Mouse (Mus musculus) limb, embryonic 10.5 days (tissue): ENCODE data around the gene Prkd3. TPM values are rescaled to one million over a fixed set of nuclear protein-coding genes. Genes with fewer than 3 reads are reported as not detected.

Experiments
- DNase-seq: peaks from one replicate; pipeline ENCODE4 v3.0.0-alpha.2; 2017; ENCODE audit warnings: low spot score
- H3K27ac ChIP-seq: fragments of 300-500 bp; sonication (generic); 2 replicates; pipeline ENCODE4 v1.5.1; 2016; ENCODE audit warnings: mild to moderate bottlenecking
- H3K27me3 ChIP-seq: fragments of 300-500 bp; sonication (generic); 2 replicates; pipeline ENCODE4 v1.6.1; 2016; ENCODE audit warnings: low read depth, mild to moderate bottlenecking; ENCODE audit not compliant: poor library complexity, severe bottlenecking
- H3K36me3 ChIP-seq: fragments of 300-500 bp; sonication (generic); 2 replicates; pipeline ENCODE4 v1.6.1; 2016; ENCODE audit warnings: mild to moderate bottlenecking, moderate library complexity
- H3K4me1 ChIP-seq: fragments of 300-500 bp; sonication (generic); 2 replicates; pipeline ENCODE4 v1.6.1; 2016
- H3K4me3 ChIP-seq: fragments of 300-500 bp; sonication (generic); 2 replicates; pipeline ENCODE4 v1.5.1; 2016; ENCODE audit warnings: mild to moderate bottlenecking, moderate library complexity
- H3K9me3 ChIP-seq: fragments of 300-500 bp; sonication (generic); replicated peaks from 2 replicates; pipeline ENCODE4 v1.6.1; 2016; ENCODE audit warnings: mild to moderate bottlenecking
- WGBS: fragments of 180-500 bp; shearing (Covaris S2); methylation state at CpG from one replicate; pipeline ENCODE4 v1.1.7; 2016; 5-methylcytosine and 5-hydroxymethylcytosine counted together
- polyA plus RNA-seq: library from polyadenylated mRNA; unstranded; fragments of >200 nt; fragmentation: Nextera tagmentation; extraction: Ambion mirVana; gene quantifications from 2 replicates; pipeline ENCODE4 v1.2.1, GENCODE M21; 2016

Gene Prkd3
- 42.6 and 51.8 TPM in 2 replicates for polyA plus RNA-seq

DNA sequence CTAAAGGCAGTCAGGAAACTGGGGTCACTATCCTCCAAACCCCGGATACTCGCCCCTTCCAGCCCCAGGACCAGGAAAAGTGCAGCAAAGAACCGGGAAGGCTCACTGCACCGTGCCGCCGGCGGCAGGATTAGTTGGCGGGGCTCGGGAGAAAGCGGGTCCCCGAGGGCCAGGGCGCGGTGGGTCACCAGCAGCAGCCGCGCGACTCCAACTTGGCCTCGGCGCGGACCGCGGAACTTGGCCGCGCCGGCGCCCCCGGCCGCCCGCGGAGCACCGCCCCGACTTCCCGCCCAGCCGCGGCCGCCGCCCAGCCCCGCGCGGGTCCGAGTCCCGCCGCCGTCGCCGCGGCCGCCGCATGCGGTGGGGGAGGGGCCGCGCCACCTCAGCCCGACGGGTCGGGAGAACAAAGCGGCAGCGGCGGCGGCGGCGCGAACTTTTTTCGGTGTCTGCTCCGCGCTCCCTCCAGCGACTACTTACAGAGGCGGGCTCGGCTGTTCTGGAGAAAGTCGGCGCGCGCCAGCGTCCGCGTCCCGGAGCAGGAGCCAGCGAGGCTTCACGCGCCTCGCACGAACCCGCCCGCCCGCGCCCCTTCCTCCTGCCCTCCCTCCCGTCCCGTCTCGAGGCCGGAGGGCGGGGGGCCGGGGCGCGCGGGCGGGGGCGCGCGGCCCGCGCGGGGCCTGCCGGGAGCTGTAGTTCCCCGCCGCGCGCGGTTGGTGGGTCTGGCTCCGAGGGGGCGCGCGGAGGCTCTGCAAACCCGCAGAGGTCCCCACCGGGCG, at the start of gene Prkd3:
Prkd3 (minus strand) TSS at position 609 of the 776 bp plus-strand sequence.
- H3K4me3 ChIP-seq = peak within 1 kb of the TSS; percentile 92
- peak; percentile 85 for DNase-seq
- peaks cover 8% of the 10 kb centered on the region for H3K27me3 ChIP-seq
- peaks cover 52% of the 10 kb centered on the region for H3K4me1 ChIP-seq
- peaks cover under 1% of the 10 kb centered on the region; the same call in 1 of the 2 replicates for H3K36me3 ChIP-seq
- H3K9me3 ChIP-seq = no peaks in the 10 kb centered on the region
- peak within 1 kb of the TSS; percentile 98 for H3K27ac ChIP-seq
- WGBS = under 1% methylated on average over 113 of the region's 113 CpGs

DNA sequence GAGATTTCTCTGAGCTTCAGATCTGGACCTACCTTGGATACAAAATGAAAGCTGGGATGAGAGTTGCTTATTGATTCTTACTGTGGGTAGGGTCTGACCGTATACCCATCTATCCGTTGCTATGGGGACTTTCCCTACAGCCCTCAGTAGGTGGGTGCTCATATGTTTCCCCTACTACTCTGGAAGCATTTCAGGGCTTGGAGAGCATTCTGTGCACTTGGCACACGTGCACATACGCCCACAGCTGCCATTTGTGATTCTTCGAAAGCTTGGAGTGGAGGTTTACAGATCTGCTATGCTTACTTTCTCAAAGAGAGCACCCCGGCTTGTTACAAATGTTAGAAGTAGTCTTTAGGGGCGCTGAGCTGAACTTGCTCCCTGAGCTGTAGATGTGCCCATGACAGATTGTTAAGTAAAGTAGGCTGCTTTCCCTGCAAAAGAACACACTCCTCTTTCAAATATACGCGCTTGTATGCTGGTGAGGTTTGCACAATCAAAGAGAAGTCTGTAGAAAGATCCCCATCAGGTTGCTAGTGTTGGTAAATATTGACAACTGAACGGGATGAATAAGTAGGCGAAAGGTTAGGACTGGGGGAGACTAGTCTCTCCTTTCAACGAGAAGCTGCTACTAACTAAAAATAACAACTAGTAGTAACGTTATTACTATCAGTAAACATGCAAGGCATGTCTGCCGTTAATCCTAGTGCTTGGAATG, 49.3 kb upstream of the Prkd3 start:
- no peak overlapping the region for H3K27ac ChIP-seq
- H3K4me1 ChIP-seq = peaks cover 14% of the 10 kb centered on the region; the same call in 1 of the 2 replicates
- H3K4me3 ChIP-seq = no peak overlapping the region
- H3K27me3 ChIP-seq = no peaks in the 10 kb centered on the region
- H3K36me3 ChIP-seq = no peaks in the 10 kb centered on the region
- WGBS = 92% methylated on average over 14 of the region's 14 CpGs
- no peaks in the 10 kb centered on the region for H3K9me3 ChIP-seq
- DNase-seq = no peak

DNA sequence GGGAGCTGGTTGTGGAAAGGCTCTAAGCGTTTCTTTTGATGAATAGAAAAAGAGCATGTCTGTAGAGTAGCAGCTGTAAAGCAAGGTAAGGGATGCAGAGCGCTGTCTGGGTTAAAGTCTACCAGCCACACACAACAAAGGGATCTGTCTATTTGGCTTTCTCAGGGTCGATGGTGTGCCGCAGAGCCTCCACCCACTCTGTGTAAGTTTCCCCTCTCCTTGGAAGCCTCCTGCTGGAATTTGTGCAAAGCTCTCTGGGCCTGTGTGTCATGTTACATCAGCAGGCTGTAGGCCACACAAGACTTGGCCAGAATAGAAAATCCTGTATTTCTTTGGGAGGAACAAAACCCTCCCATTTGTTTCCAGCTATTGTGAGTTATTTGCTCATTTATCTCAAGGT, 48.4 kb upstream of the Prkd3 start:
- H3K36me3 ChIP-seq = no peaks in the 10 kb centered on the region
- no peaks in the 10 kb centered on the region for H3K9me3 ChIP-seq
- no peaks in the 10 kb centered on the region for H3K27me3 ChIP-seq
- H3K27ac ChIP-seq = peak overlapping the region; percentile 74
- H3K4me1 ChIP-seq = peaks cover 14% of the 10 kb centered on the region; the same call in 1 of the 2 replicates
- 62% methylated on average over 4 of the region's 4 CpGs for WGBS
- no peak overlapping the region for H3K4me3 ChIP-seq
- DNase-seq = no peak

DNA sequence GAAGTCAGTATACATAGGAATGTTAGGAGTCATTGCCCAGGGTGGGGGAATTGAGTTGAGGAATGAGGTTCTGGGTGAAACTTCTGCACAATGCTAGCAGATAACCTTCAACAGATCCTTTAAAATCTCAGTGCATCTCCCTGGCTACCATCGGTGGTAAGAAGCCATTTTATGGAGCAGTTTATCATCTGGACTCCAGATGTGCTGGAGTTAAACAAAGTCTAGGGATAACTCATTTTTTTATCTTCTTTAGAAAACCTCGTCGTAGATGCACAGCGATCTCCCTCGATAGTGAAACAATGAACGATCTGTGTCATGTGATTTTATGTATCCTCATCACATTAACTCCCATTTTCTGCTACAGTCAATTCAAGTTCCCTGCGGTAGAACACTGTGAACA, 48.0 kb upstream of the Prkd3 start:
- Histone ChIP-seq H3K4me1 (peaks cover 14% of the 10 kb centered on the region; the same call in 1 of the 2 replicates), H3K27me3 (no peaks in the 10 kb centered on the region), H3K27ac (peak overlapping the region; percentile 74), H3K36me3 (no peaks in the 10 kb centered on the region), H3K4me3 (no peak overlapping the region), H3K9me3 (no peaks in the 10 kb centered on the region)
- 71% methylated on average over 7 of the region's 7 CpGs for WGBS
- no peak for DNase-seq

DNA sequence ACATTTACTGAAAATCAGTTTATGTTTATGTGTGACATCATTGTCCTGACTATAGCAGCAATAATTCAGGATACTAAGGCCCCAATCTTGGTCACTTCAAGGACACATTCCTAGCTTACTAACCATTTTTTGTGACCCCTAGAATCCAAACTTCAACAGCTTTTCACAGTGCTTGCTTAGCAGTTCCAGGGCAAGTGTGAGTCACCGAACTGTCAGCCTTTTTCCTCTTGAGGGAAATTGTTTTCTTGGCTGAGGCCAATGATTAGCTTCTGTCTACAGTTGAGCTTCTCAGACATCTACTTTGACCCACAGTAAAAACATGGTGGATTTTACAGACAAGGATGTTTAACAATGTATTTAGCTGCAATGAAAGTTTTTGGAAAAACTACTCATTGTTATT, 43.6 kb upstream of the Prkd3 start:
- no peak for DNase-seq
- Histone ChIP-seq H3K27ac (no peak overlapping the region), H3K36me3 (no peaks in the 10 kb centered on the region), H3K4me3 (no peak overlapping the region), H3K27me3 (no peaks in the 10 kb centered on the region), H3K9me3 (no peaks in the 10 kb centered on the region), H3K4me1 (peaks cover 13% of the 10 kb centered on the region; the same call in 1 of the 2 replicates)
- WGBS = 83% methylated on average over 1 of the region's 1 CpGs

DNA sequence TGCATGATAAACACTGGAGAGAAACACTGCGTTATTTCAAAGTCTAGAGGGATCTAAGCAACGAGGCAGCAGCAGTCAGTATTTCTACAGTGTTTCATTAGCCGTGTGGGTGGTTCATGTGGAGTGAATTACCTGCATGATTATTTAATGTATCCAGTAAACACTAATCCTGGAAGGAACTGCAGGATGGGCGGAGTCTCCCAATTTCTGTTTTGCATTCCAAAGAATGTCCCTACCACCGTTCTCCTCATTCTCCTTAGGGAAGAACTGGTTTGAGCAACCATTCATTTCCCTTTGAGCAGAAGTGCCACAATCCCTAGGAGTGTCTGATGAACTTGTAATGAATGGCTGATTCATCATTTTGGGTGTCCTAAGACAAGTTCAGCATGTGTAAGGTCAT, 39.6 kb upstream of the Prkd3 start:
- Histone ChIP-seq H3K27ac (no peak overlapping the region), H3K4me1 (no peaks in the 10 kb centered on the region), H3K9me3 (no peaks in the 10 kb centered on the region), H3K4me3 (no peak overlapping the region), H3K27me3 (0 out of 2 replicates have a peak, but pooled peaks cover 6% of the 10 kb centered on the region), H3K36me3 (no peaks in the 10 kb centered on the region)
- no peak for DNase-seq
- WGBS = 75% methylated on average over 5 of the region's 5 CpGs

DNA sequence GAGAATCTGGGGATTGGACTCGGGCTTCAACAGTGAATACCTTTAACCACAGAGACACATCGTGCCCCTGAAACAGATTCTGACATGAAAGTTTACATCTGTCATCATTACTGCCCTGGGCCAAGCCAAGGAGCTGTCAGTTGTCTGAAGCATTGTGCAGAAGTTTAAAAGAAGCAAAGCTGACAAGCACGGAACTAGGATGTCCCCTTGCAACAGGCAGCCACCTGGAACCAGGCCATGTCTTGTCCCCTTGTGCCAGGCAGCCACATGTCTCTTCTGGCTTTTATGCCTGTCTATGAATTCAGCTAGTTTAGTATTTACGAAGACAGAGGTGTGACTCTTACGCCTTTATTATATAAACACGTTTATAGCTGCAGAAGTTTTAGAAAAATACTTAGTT, 37.7 kb upstream of the Prkd3 start:
- DNase-seq = no peak
- H3K27me3 ChIP-seq = peaks cover 21% of the 10 kb centered on the region
- H3K4me1 ChIP-seq = no peaks in the 10 kb centered on the region
- no peak overlapping the region for H3K4me3 ChIP-seq
- no peaks in the 10 kb centered on the region for H3K9me3 ChIP-seq
- WGBS = 82% methylated on average over 6 of the region's 6 CpGs
- H3K27ac ChIP-seq = no peak overlapping the region
- H3K36me3 ChIP-seq = no peaks in the 10 kb centered on the region

DNA sequence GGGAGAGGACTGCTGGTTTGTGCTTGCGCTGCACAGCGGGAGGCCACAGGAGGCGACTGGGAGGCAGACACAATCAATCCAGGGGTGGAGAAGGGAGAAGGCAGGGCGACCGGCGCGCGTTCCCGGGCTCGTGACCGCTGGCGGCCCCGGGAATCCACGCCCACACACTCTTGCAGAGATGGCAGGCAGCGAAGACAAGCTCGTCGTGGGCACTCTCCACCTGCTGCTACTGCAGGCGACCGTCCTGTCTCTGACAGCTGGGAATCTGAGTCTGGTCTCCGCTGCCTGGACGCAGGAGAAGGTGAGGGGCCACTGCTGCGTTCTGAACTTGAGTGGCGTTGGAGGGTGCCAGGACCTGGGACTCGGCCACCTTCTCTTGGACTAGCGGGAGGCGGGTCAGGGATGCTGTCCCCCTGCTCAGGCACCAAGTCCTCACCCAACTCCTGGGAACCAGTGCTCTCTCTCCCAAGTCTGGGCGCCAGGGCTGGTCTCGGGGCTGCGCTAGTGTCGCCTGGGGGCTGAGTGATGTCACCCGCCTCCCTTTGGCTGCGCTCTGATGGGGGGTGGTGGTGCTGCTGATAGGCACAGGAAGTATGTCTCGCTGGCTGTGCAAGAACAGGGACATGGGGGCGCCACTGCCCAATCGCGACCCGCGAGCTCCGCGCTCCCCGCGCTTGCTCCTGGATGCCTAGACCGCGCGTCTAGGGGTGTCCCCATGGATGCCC, 31.6 kb upstream of the Prkd3 start:
- Histone ChIP-seq H3K4me3 (peak overlapping the region; percentile 67), H3K4me1 (peaks cover 11% of the 10 kb centered on the region), H3K27ac (peak overlapping the region; percentile 56), H3K36me3 (no peaks in the 10 kb centered on the region), H3K27me3 (peaks cover 45% of the 10 kb centered on the region), H3K9me3 (no peaks in the 10 kb centered on the region)
- WGBS = under 1% methylated on average over 45 of the region's 45 CpGs
- peak; percentile 68 for DNase-seq

DNA sequence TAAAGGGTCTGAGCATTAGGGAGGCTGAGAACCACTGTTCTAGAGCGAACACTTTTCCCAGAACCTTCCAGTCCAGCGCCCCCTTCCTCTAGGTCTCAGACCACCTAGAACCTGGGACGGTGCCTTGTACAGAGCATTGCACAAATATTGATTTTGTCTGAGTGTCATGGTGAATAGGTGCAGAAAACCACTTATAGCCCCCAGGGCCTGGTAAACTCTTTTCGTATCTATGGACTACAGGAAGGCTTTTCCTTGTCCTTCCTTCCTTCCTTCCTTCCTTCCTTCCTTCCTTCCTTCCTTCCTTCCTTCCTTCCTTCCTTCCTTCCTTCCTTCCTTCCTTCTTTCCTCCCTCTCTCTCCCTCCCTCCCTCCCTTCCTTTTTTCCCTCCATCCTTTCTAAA, 31.0 kb upstream of the Prkd3 start, which contains the start of gene Qpct:
Qpct (plus strand) TSS at position 301 of the 400 bp plus-strand sequence.
- DNase-seq = no peak
- peak within 1 kb of the TSS; percentile 56 for H3K27ac ChIP-seq
- H3K4me1 ChIP-seq = peaks cover 11% of the 10 kb centered on the region
- 69% methylated on average over 4 of the region's 4 CpGs for WGBS
- H3K27me3 ChIP-seq = peaks cover 45% of the 10 kb centered on the region
- H3K4me3 ChIP-seq = peak within 1 kb of the TSS; percentile 67
- no peaks in the 10 kb centered on the region for H3K9me3 ChIP-seq
- H3K36me3 ChIP-seq = no peaks in the 10 kb centered on the region

DNA sequence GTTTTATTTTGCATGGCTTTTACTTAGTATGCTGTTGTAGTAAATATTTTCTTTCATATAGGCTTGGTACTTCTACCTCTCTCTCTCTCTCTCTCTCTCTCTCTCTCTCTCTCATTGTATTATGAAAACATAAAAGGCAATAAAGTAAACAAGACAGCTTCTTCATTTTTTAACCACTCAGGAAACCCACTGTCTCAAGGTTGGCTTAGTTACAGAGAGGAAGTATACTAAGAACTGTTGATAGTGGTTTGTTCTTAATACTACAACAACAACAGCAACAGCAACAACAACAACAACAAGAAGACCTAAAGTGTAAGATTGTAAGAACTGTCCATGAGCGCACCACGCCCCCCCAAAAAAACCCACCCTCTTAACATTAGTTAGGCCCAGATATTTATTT, 23.1 kb upstream of the Prkd3 start:
- H3K27me3 ChIP-seq = no peaks in the 10 kb centered on the region
- no peaks in the 10 kb centered on the region for H3K36me3 ChIP-seq
- no peak overlapping the region for H3K4me3 ChIP-seq
- H3K27ac ChIP-seq = no peak overlapping the region
- no peak for DNase-seq
- H3K4me1 ChIP-seq = no peaks in the 10 kb centered on the region
- 98% methylated on average over 2 of the region's 2 CpGs for WGBS
- H3K9me3 ChIP-seq = no peaks in the 10 kb centered on the region

DNA sequence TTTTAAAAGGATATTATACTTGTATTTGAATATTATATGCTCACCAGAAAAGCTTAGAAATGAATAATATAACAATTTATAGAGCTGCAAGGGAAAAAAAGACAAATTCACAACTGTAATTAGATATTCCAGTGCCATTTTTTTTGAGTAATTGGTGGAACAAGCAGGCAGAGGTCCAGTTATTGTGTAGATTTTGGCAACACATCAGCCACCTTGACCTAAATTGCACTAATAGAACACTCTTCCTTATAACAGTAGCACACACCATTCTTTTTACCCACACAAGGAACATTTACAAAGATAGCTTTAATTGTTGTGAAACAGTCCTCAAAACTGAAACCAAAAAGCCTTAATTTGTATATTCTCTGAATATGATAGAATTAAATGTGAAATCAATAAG, 19.0 kb upstream of the Prkd3 start:
- DNase-seq = no peak
- H3K4me3 ChIP-seq = no peak overlapping the region
- H3K27me3 ChIP-seq = no peaks in the 10 kb centered on the region
- H3K27ac ChIP-seq = no peak overlapping the region
- no peaks in the 10 kb centered on the region for H3K36me3 ChIP-seq
- H3K9me3 ChIP-seq = no peaks in the 10 kb centered on the region
- H3K4me1 ChIP-seq = no peaks in the 10 kb centered on the region

DNA sequence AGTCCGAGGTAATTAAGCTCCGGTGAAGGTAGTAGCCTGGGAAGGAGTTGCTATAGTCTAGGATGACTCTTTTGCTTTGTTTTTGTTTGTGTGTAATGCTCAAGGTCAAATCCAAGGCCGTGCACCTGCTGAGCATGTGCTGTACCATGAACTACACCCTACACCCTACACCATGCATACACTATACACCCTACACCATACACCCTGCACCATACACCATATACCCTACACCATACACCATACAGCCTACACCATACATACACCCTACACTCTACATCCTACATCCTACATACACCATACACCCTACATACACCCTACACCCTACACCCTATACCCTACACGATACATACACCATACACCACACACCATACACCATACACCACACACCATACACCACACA, 12.2 kb upstream of the Prkd3 start:
- no peak for DNase-seq
- no peaks in the 10 kb centered on the region for H3K4me1 ChIP-seq
- H3K36me3 ChIP-seq = no peaks in the 10 kb centered on the region
- no peaks in the 10 kb centered on the region for H3K27me3 ChIP-seq
- H3K9me3 ChIP-seq = no peaks in the 10 kb centered on the region
- no peak overlapping the region for H3K27ac ChIP-seq
- no peak overlapping the region for H3K4me3 ChIP-seq
- 88% methylated on average over 4 of the region's 4 CpGs for WGBS

DNA sequence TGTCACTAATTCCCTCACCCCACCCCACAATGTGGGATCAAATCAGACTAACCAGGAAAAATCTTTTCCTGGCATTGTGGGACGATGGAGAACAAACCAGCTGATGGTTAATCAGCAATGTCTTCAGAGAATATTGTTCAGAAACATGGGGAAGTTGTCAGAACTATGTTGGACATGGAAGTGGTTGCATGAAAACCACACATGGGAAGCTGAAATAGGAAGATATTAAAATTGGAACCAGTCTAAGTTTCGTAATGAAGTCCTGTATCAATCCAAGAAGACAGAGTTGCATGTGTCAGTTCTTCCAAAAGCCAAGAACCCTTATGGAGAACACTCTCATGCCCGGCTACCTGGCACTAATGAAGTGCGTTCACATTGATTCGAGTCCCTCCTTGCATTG, 11.0 kb upstream of the Prkd3 start:
- no peak overlapping the region for H3K4me3 ChIP-seq
- WGBS = 90% methylated on average over 5 of the region's 5 CpGs
- H3K27ac ChIP-seq = no peak overlapping the region
- H3K36me3 ChIP-seq = no peaks in the 10 kb centered on the region
- no peaks in the 10 kb centered on the region for H3K9me3 ChIP-seq
- peaks cover 2% of the 10 kb centered on the region; the same call in 1 of the 2 replicates for H3K27me3 ChIP-seq
- no peaks in the 10 kb centered on the region for H3K4me1 ChIP-seq
- no peak for DNase-seq
